Mouse (Mus musculus): ENCODE results near the gene Smok3b. TPM values are rescaled to one million over a fixed set of nuclear protein-coding genes. Genes with fewer than 3 reads are reported as not detected.
"Not testable (repeated sequence)": the region's sequence is repeated elsewhere in the genome, so short reads cannot be mapped to it uniquely, and the experiment has no call there.

Gene Smok3b
- polyA plus RNA-seq (2015; fragmentation: Nextera tagmentation; extraction: Ambion mirVana): not detected in 2 replicates

GRCm38 (mm10) chr5:138020961-138021479, at the start of gene Smok3b, which contains the start of gene Smok3a:
Gene Smok3b (plus strand): TSS chr5:138021429.
Gene Smok3a (plus strand): TSS chr5:138021261.
- H3K4me1 ChIP-seq (replicated peaks); H3K9me3 ChIP-seq; H3K27ac ChIP-seq (replicated peaks); H3K27me3 ChIP-seq; H3K9ac ChIP-seq; H3K4me3 ChIP-seq; ATAC-seq (ENCODE audit: low FRiP score, low read depth); H3K36me3 ChIP-seq; H3K4me2 ChIP-seq: not testable (repeated sequence)
- WGBS: 96% methylated on average over 3 of the region's 7 CpGs

GRCm38 (mm10) chr5:137973161-137973560, 48.1 kb upstream of the Smok3b start:
- Histone ChIP-seq H3K9ac (no peak overlapping the region), H3K9me3 (no peaks in the 10 kb centered on the region), H3K36me3 (no peaks in the 10 kb centered on the region), H3K27ac (replicated peaks) (no peak overlapping the region), H3K4me2 (no peak overlapping the region), H3K4me3 (no peak overlapping the region), H3K4me1 (replicated peaks) (no peaks in the 10 kb centered on the region), H3K27me3 (no peaks in the 10 kb centered on the region)
- WGBS: 71% methylated on average over 2 of the region's 2 CpGs
- ATAC-seq (ENCODE audit: low FRiP score, low read depth): no peak

- Histone ChIP-seq H3K4me3 (no peak overlapping the region), H3K9ac (no peak overlapping the region), H3K4me1 (replicated peaks) (no peaks in the 10 kb centered on the region), H3K4me2 (no peak overlapping the region), H3K27ac (replicated peaks) (no peak overlapping the region), H3K9me3 (no peaks in the 10 kb centered on the region), H3K27me3 (no peaks in the 10 kb centered on the region), H3K36me3 (no peaks in the 10 kb centered on the region)
- 44% methylated on average over 3 of the region's 3 CpGs for WGBS
- ATAC-seq (ENCODE audit: low FRiP score, low read depth): no peak
These were observed 47.5 kb upstream of the Smok3b start for GRCm38 (mm10) chr5:137973738-137974137.

GRCm38 (mm10) chr5:137974724-137975123, 46.5 kb upstream of the Smok3b start:
- no peaks in the 10 kb centered on the region for H3K9me3 ChIP-seq
- no peak for ATAC-seq (ENCODE audit: low FRiP score, low read depth)
- H3K27me3 ChIP-seq: no peaks in the 10 kb centered on the region
- no peak overlapping the region for H3K9ac ChIP-seq
- WGBS: 51% methylated on average over 3 of the region's 3 CpGs
- H3K4me2 ChIP-seq: no peak overlapping the region
- H3K4me3 ChIP-seq: no peak overlapping the region
- H3K36me3 ChIP-seq: no peaks in the 10 kb centered on the region
- H3K4me1 ChIP-seq (replicated peaks): no peaks in the 10 kb centered on the region
- no peak overlapping the region for H3K27ac ChIP-seq (replicated peaks)

- H3K9ac ChIP-seq: no peak overlapping the region
- no peak for ATAC-seq (ENCODE audit: low FRiP score, low read depth)
- no peaks in the 10 kb centered on the region for H3K27me3 ChIP-seq
- no peak overlapping the region for H3K27ac ChIP-seq (replicated peaks)
- no peak overlapping the region for H3K4me3 ChIP-seq
- H3K4me1 ChIP-seq (replicated peaks): no peaks in the 10 kb centered on the region
- no peaks in the 10 kb centered on the region for H3K36me3 ChIP-seq
- H3K9me3 ChIP-seq: no peaks in the 10 kb centered on the region
- 63% methylated on average over 1 of the region's 1 CpGs for WGBS
- H3K4me2 ChIP-seq: no peak overlapping the region
These were observed 45.8 kb upstream of the Smok3b start for GRCm38 (mm10) chr5:137975434-137975833.

- H3K4me2 ChIP-seq: no peak overlapping the region
- ATAC-seq (ENCODE audit: low FRiP score, low read depth): no peak
- WGBS: 61% methylated on average over 1 of the region's 1 CpGs
These were observed 43.9 kb upstream of the Smok3b start for GRCm38 (mm10) chr5:137977291-137977690.

GRCm38 (mm10) chr5:137979081-137979480, 42.1 kb upstream of the Smok3b start:
- WGBS: 87% methylated on average over 2 of the region's 2 CpGs
- H3K9me3 ChIP-seq: no peaks in the 10 kb centered on the region
- no peak overlapping the region for H3K4me2 ChIP-seq
- H3K27me3 ChIP-seq: no peaks in the 10 kb centered on the region
- ATAC-seq (ENCODE audit: low FRiP score, low read depth): no peak
- no peak overlapping the region for H3K9ac ChIP-seq
- H3K4me1 ChIP-seq (replicated peaks): no peaks in the 10 kb centered on the region
- H3K4me3 ChIP-seq: no peak overlapping the region
- no peak overlapping the region for H3K27ac ChIP-seq (replicated peaks)
- no peaks in the 10 kb centered on the region for H3K36me3 ChIP-seq

More at GRCm38 (mm10) chr5:137977291-137977690, 43.9 kb upstream of the Smok3b start:
- Histone ChIP-seq H3K36me3 (no peaks in the 10 kb centered on the region), H3K9me3 (no peaks in the 10 kb centered on the region), H3K4me3 (no peak overlapping the region), H3K27me3 (no peaks in the 10 kb centered on the region), H3K27ac (replicated peaks) (no peak overlapping the region), H3K9ac (no peak overlapping the region), H3K4me1 (replicated peaks) (no peaks in the 10 kb centered on the region)

- WGBS: 76% methylated on average over 4 of the region's 4 CpGs
- no peaks in the 10 kb centered on the region for H3K9me3 ChIP-seq
- no peak within 1 kb of the TSS for H3K9ac ChIP-seq
- no peak within 1 kb of the TSS for H3K4me3 ChIP-seq
- H3K27ac ChIP-seq (replicated peaks): no peak within 1 kb of the TSS
- ATAC-seq (ENCODE audit: low FRiP score, low read depth): no peak
- no peaks in the 10 kb centered on the region for H3K27me3 ChIP-seq
- no peaks in the 10 kb centered on the region for H3K4me1 ChIP-seq (replicated peaks)
- no peak within 1 kb of the TSS for H3K4me2 ChIP-seq
- H3K36me3 ChIP-seq: no peaks in the 10 kb centered on the region
These were observed 39.9 kb upstream of the Smok3b start, which contains the start of gene Azgp1 for GRCm38 (mm10) chr5:137981300-137981699. Gene Azgp1 (plus strand): TSS chr5:137981520.

GRCm38 (mm10) chr5:137986351-137986750, 34.9 kb upstream of the Smok3b start:
- no peaks in the 10 kb centered on the region for H3K9me3 ChIP-seq
- H3K4me1 ChIP-seq (replicated peaks): no peaks in the 10 kb centered on the region
- H3K9ac ChIP-seq: no peak overlapping the region
- H3K4me2 ChIP-seq: no peak overlapping the region
- WGBS: 94% methylated on average over 1 of the region's 1 CpGs
- H3K27ac ChIP-seq (replicated peaks): no peak overlapping the region
- H3K4me3 ChIP-seq: no peak overlapping the region
- no peak for ATAC-seq (ENCODE audit: low FRiP score, low read depth)
- H3K27me3 ChIP-seq: no peaks in the 10 kb centered on the region
- no peaks in the 10 kb centered on the region for H3K36me3 ChIP-seq

- no peak overlapping the region for H3K4me3 ChIP-seq
- H3K9ac ChIP-seq: no peak overlapping the region
- no peaks in the 10 kb centered on the region for H3K27me3 ChIP-seq
- ATAC-seq (ENCODE audit: low FRiP score, low read depth): no peak
- 88% methylated on average over 5 of the region's 5 CpGs for WGBS
- no peak overlapping the region for H3K27ac ChIP-seq (replicated peaks)
- H3K4me2 ChIP-seq: no peak overlapping the region
- no peaks in the 10 kb centered on the region for H3K9me3 ChIP-seq
- no peaks in the 10 kb centered on the region for H3K36me3 ChIP-seq
- H3K4me1 ChIP-seq (replicated peaks): no peaks in the 10 kb centered on the region
These were observed 11.8 kb upstream of the Smok3b start for GRCm38 (mm10) chr5:138009437-138009836.

GRCm38 (mm10) chr5:138012382-138012781, 8.8 kb upstream of the Smok3b start:
- H3K9ac ChIP-seq: no peak overlapping the region
- 95% methylated on average over 5 of the region's 5 CpGs for WGBS

GRCm38 (mm10) chr5:138016530-138016929, 4.7 kb upstream of the Smok3b start:
- no peaks in the 10 kb centered on the region for H3K4me1 ChIP-seq (replicated peaks)

More at GRCm38 (mm10) chr5:138012382-138012781, 8.8 kb upstream of the Smok3b start:
- Histone ChIP-seq H3K9me3 (no peaks in the 10 kb centered on the region), H3K4me2 (no peak overlapping the region), H3K4me3 (no peak overlapping the region), H3K27ac (replicated peaks) (no peak overlapping the region), H3K4me1 (replicated peaks) (no peaks in the 10 kb centered on the region), H3K36me3 (no peaks in the 10 kb centered on the region), H3K27me3 (no peaks in the 10 kb centered on the region)
- no peak for ATAC-seq (ENCODE audit: low FRiP score, low read depth)

GRCm38 (mm10) chr5:138016997-138017396, 4.2 kb upstream of the Smok3b start:
- Histone ChIP-seq H3K9ac (no peak overlapping the region), H3K4me3 (no peak overlapping the region), H3K27ac (replicated peaks) (no peak overlapping the region), H3K4me2 (no peak overlapping the region), H3K36me3 (no peaks in the 10 kb centered on the region), H3K27me3 (no peaks in the 10 kb centered on the region), H3K9me3 (no peaks in the 10 kb centered on the region), H3K4me1 (replicated peaks) (no peaks in the 10 kb centered on the region)
- no peak for ATAC-seq (ENCODE audit: low FRiP score, low read depth)

More at GRCm38 (mm10) chr5:138016530-138016929, 4.7 kb upstream of the Smok3b start:
- 92% methylated on average over 2 of the region's 2 CpGs for WGBS
- Histone ChIP-seq H3K9me3 (no peaks in the 10 kb centered on the region), H3K36me3 (no peaks in the 10 kb centered on the region), H3K27ac (replicated peaks) (no peak overlapping the region), H3K9ac (no peak overlapping the region), H3K4me2 (no peak overlapping the region), H3K27me3 (no peaks in the 10 kb centered on the region), H3K4me3 (no peak overlapping the region)
- ATAC-seq (ENCODE audit: low FRiP score, low read depth): no peak

Data from hindbrain, embryonic 15.5 days (tissue).